Mouse (Mus musculus) C2C12 (cell line): ENCODE data around the gene Vmn2r88.

ENCODE experiments used
- CEBPB ChIP-seq: IDR thresholded peaks from one replicate; pipeline ENCODE4 v1.6.1; 2011; ENCODE audit warnings: low read depth, mild to moderate bottlenecking, control low read depth, moderate library complexity
- CTCF ChIP-seq: IDR thresholded peaks from one replicate; pipeline ENCODE4 v1.5.1; 2011; ENCODE audit not compliant: control insufficient read depth, insufficient read depth, insufficient read length
- FOSL1 ChIP-seq: IDR thresholded peaks from one replicate; pipeline ENCODE4 v1.8.0; 2011; ENCODE audit warnings: mild to moderate bottlenecking, low read length; ENCODE audit not compliant: poor library complexity, insufficient read depth, severe bottlenecking
- MAX ChIP-seq: IDR thresholded peaks from one replicate; pipeline ENCODE4 v1.6.1; 2011; ENCODE audit warnings: mild to moderate bottlenecking, control low read depth
- MYOD1 ChIP-seq: IDR thresholded peaks from one replicate; pipeline ENCODE4 v1.6.1; 2011; ENCODE audit warnings: low read depth; ENCODE audit not compliant: control insufficient read depth, insufficient read length
- MYOG ChIP-seq: IDR thresholded peaks from one replicate; pipeline ENCODE4 v1.6.1; 2011; ENCODE audit not compliant: control insufficient read depth, insufficient read length; ENCODE audit errors: extremely low read depth
- USF1 ChIP-seq: IDR thresholded peaks from one replicate; pipeline ENCODE4 v1.6.1; 2011; ENCODE audit warnings: low read depth, mild to moderate bottlenecking, control low read depth, moderate library complexity

- TF ChIP-seq USF1 (no peak), CTCF (no peak), CEBPB (no peak), MYOD1 (no peak), MYOG (no peak), MAX (no peak), FOSL1 (no peak)
These were observed 13.3 kb downstream of the Vmn2r88 start for GRCm38 (mm10) chr14:51423885-51424284.
